Mouse (Mus musculus) testis, postnatal 10 days (tissue): ENCODE results near the gene Slc38a9.

Source experiments
- DNase-seq: peaks from one replicate; pipeline ENCODE4 v3.0.0; 2021; ENCODE audit warnings: low spot score

The Slc38a9 gene

DNA sequence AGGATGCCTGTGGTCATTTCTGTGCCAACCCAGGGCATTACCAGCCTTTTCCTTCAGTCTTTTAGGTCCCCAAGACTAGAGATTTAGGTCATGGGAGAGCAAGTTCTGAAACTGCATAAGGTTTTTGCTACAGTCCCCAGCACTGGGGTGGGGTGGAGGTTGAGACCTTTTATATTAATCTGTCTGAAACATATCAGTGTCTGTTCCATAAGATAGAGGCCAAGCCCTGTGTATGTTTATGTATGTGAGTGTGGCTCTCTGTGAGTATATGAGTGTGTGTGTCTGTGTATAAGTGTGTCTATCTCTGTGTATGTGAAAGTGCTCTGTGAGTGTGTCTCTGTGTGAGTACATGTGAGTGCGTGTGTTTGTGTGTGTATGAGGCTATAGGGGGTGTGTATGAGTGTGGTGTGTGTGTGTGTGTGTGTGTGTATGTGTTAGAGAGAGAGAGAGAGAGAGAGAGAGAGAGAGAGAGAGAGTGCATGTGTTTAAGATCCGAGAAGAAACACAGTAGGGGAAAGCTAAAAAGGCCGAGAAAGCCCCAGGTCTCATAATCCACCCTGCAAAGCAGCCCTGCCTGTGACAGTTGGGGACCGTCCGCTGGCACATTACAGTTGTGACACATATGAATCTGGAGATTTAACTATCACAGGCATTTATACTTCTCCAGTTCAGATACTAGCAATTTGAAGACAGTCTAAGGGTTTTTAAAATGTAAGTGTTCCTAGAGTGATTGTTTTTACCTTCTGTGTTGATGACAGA, 85.6 kb downstream of the Slc38a9 start:
- no peak for DNase-seq

DNA sequence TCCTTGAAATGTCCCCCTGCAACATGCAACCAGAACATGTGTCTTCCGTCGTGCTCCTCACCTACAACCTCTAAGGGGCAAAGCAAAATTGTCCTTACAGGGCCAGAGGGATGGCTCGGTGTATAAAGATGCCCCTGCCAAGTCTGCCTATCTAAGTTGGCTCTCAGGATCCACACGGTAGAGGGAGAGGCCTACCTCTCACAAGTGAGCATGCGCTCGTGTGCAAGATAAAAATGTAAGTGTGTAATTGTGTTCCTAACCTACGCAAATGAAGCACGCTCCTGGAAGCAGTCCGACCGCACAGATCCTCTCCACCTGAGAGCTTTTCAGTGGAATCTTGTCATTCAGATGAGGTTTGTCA, 86.1 kb downstream of the Slc38a9 start:
- no peak for DNase-seq

DNA sequence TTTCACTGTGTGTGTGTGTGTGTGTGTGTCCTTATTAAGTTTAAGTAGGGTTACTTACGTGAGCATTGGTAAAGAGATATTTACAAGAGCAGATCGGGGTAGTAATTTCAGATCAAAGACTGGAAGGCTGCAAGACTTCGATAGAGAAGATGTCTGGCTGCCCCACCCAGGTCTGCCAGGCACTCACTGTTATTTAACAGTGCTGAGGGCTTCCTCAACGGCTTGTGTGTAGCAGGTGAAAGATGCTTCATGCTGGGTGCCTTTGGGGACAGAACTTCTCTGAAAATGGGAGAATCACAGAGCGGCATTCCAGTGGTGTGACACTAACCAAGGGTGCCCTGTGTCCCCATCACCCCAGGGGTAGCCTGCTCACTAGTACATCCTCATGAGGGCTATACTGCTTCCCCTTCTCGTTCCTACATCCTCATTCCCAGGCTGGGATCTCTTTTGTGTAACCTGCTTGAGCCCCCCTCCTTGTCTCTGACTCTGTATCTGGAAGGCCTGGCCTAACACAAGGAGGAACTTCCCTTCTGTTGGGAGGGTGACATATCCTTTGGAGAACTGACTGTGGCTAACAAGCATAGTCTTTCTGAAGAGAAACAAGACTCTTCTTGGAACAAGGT, 87.4 kb downstream of the Slc38a9 start:
- no peak for DNase-seq

GRCm38 (mm10) chr13:112748808-112749510, 88.4 kb downstream of the Slc38a9 start:
- DNase-seq, result no peak

DNA sequence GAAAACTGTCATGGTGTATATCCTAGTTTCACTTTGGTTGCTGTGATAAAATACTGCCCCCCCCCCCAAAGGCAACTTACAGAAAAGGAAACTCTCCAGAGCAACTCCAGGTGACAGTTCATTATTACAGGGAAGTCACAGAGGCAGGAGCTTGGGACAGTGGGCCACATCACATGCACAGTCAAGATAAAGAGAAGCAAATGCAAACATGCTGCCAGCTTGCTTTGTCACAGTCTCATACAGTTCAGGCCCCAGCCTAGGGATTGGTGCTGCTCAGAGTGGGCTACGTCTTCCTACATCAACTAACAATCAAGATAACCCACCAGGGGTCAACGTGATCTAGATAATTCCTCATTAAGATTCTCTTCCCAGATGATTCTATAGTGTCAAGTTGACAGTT, 89.3 kb downstream of the Slc38a9 start:
- DNase-seq, result no peak

GRCm38 (mm10) chr13:112751454-112752308, 91.1 kb downstream of the Slc38a9 start:
- DNase-seq, result peak; percentile 76

DNA sequence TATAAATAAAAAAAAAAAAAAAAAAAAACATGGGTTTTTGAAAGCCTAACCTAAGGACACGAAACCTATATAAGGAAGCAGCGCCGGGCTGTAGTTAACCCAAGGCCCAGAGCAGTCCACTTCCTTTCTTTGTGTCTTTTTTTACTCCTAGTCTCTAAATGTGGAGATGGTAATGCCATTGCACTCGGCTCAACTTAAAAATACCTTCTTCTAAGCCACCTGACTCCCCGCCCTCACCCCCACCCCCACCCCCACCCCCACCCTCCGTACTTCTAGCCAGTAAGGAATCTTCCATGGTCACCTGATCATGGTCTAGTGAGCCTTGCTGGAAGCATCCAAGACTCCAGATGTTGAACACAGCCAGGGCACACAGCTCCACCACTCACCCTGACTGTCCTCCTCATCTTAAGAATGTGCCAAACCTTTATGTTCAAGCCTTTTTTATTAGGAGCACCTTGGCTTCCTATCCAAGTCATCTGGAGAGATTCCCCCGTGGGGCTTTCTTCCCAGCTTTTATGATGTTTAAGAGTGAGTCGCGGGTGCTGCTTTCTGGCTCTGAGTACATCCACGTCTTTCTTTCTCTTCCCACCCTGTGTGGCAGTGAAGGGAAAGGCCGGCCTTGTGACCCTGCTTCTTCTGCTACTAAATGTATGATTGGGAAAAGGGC, 91.9 kb downstream of the Slc38a9 start:
- no peak for DNase-seq

- DNase-seq, result no peak
These were observed 93.0 kb downstream of the Slc38a9 start for GRCm38 (mm10) chr13:112753522-112753921.

DNA sequence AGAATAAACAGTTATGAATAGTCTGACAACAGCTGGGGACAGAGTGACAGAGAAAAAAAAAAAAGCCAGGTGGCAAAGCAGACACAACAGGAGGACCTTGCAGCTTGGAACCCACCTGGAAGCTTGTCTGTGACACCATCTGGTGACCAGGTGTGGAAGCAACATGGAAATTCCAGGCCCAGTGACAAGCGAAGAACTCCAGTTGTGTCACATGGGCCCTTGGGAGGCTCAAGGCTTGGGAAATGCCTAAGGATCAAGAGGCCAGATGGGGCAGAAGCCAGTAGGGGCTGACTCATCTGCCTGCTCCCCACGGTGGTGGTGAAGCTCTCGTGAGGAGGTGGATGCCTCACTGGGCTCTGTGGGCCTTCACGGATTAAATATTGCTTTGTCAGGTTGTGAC, 94.3 kb downstream of the Slc38a9 start:
- DNase-seq, result no peak

GRCm38 (mm10) chr13:112755507-112756010, 95.0 kb downstream of the Slc38a9 start:
- no peak for DNase-seq

DNA sequence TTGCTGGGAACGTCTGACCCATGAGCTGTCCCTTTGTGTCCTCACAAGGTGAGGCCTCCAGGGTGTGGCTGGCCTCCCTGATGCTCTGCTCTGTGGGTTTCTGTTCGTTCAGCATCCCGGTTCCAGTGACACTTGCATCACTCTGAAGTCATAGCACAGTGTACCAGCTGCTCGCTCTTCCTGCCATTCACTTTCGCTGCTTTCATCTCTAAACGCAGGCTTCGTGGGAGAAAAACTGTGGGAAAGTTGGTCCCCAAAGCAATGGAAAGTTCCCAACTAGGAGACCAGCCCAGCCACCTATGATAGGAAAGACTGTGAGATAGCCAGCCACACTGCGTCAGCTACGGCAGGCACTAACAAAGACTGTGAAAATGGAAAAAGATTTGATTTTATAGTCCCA, 96.8 kb downstream of the Slc38a9 start:
- no peak for DNase-seq

- DNase-seq, result no peak
These were observed 98.1 kb downstream of the Slc38a9 start for GRCm38 (mm10) chr13:112758546-112759090.

- no peak for DNase-seq
These were observed 98.8 kb downstream of the Slc38a9 start for GRCm38 (mm10) chr13:112759364-112759763.

- no peak for DNase-seq
These were observed 99.4 kb downstream of the Slc38a9 start for GRCm38 (mm10) chr13:112759777-112760537.

DNA sequence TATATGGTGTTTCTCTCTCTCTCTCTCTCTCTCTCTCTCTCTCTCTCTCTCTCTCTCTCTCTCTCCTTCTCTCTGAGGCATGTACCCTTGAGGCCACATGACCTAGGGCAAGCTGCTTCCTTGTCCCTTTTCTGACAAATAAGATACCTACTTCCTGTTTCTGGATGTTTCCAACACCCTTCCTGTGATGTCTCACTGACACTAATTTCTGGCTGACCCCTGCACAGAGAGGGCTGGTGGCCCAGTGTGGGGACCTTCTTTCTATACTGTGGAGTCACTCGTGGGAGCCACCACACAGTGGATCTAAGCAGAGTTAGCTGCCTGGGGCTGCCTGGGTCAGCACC, 100.0 kb downstream of the Slc38a9 start:
- no peak for DNase-seq

GRCm38 (mm10) chr13:112761787-112762186, 101.2 kb downstream of the Slc38a9 start:
- no peak for DNase-seq

DNA sequence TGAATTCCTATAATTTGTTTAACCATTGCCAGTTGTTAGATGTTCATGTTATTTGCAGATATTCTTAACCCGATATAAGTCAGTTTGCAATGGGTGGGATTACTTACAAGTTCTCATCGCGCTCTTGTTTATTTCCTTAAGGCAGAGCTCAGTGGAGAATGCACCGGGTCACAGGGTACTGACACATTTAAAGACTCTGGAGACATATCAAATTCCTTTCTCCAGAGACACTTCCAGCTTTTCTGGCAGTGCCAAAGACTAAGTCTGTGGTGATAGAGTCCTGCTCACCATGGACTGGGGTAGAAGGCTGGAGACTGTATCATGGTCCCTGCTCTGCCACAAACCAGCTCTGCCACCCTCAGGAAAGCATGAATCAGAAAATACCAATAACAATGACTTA, 102.0 kb downstream of the Slc38a9 start:
- DNase-seq, result no peak

DNA sequence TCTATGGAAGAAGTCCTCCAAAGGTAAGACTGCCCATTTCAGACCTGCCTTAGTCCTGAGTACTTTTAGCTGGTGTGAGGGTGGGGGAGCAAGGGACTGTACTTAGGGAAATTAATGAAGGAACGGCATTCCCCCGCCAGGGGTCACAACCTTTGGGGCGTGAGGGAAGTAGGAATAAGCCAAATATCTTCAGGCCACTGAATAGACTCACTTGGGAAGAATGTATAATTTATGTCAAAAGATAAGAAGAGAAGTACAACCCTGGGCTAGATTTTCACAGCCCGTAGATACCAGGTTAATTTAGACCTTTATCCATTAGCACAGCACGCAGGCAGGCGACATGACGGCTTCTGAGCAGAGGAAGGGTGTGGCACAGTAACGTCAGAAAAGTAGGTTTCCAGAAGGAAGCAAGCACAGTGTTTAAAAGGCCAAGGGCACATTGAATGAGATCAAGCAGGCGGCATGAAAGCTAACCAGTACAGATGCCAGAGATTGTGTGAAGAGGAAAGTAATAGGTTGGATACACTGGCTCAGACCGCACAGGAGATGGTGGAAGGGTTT, 103.1 kb downstream of the Slc38a9 start:
- DNase-seq, result no peak

DNA sequence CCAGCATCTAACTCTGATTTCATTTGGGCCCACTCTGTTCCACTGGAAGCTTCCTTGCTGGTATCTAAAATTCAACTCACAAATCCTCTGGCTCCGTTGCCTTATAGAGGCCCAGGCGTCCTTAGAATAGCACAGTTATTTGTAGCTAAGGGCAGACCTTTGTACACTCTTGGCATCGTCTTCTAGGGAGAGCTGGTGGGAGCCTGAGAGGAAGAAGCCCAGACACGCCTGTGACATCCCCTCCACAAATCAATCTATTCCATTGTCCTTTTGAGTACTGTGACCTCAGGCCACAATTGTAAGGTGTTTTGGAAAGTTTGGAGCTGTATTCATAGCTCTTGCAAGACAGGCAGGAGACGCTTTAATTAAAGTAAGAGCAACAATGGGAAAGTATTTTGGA, 104.0 kb downstream of the Slc38a9 start:
- DNase-seq, result no peak

DNA sequence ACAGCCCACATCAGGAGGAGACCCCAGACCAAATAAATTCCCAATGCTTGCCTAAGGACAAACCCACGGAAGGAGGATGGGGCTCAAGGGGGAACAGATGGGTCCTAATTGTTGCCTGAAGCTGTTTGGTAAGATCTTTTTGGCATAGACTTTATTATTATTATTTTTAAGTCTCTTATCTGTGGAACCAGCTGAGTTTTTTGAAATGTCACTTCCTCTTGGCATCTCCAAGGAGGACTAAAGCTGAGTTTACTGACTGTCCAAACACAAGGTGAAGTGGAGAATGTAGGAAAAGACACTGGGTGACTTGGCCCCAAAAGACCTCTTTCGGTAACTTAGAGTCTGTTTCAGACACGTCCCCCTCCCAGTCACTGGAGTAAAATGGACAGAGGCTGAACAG, 105.1 kb downstream of the Slc38a9 start:
- DNase-seq, result no peak
